Mouse (Mus musculus) CH12.LX (cell line): ENCODE results near the gene Gm20388.

Source experiments
- CTCF ChIP-seq, 2 experiments: IDR thresholded peaks in 1 of 2; conservative IDR thresholded peaks in 1 of 2; 2 replicates each; pipeline ENCODE4 v1.5.1; 2011 to 2012; ENCODE audit warnings: low read depth in 2 of 2, low read length in 2 of 2, improper control_type of control experiment in 1 of 2, inconsistent platforms in 1 of 2, mild to moderate bottlenecking in 1 of 2, moderate library complexity in 1 of 2
- JUN ChIP-seq: IDR thresholded peaks from 2 replicates; pipeline ENCODE4 v1.6.1; 2011; ENCODE audit warnings: low read depth, mild to moderate bottlenecking, low read length, improper control_type of control experiment, moderate library complexity; ENCODE audit not compliant: insufficient read depth
- POLR2A ChIP-seq: IDR thresholded peaks from 2 replicates; pipeline ENCODE4 v1.6.1; 2011; ENCODE audit warnings: low read depth, mild to moderate bottlenecking, improper control_type of control experiment, low read length
- SIN3A ChIP-seq: IDR thresholded peaks from 2 replicates; pipeline ENCODE4 v1.6.1; 2012; ENCODE audit warnings: low read length, improper control_type of control experiment, inconsistent platforms
- USF1 ChIP-seq: IDR thresholded peaks from 2 replicates; pipeline ENCODE4 v1.6.1; 2014; ENCODE audit warnings: low read depth, mild to moderate bottlenecking, inconsistent platforms, low read length, improper control_type of control experiment
- USF2 ChIP-seq: conservative IDR thresholded peaks from 2 replicates; pipeline ENCODE4 v1.6.1; 2011; ENCODE audit warnings: low read depth, low read length, improper control_type of control experiment

- TF ChIP-seq CTCF (conservative IDR thresholded peaks at IDR 0.05 in 1 of 2, IDR thresholded peaks at IDR 0.05 in 1 of 2; ENCODE audit: low read depth in 2 of 2, low read length in 2 of 2), result no peak
- no peak for TF ChIP-seq USF1
- no peak for TF ChIP-seq JUN
- TF ChIP-seq USF2, result no peak
- TF ChIP-seq POLR2A, result no peak
- TF ChIP-seq SIN3A, result no peak
Measured at GRCm38 (mm10) chr8:122405146-122405805, 2494.6 kb downstream of the Gm20388 start.
